ENCODE assay signal across 17 mouse cellular contexts in genomic region chr2:136854543-136855388, GRCm38 (mm10). TPM values are rescaled to one million over a fixed set of nuclear protein-coding genes. Genes with fewer than 3 reads are reported as not detected.
DNase-seq lines count a peak whose midpoint lies in the region; ATAC-seq lines count a peak whose summit lies in the region.
"Had no signal": no experiment of that assay in that cellular context is flagged by ENCODE, and none has a peak within 500 bp of the region (broad histone marks: within the 10 kb centered on the region; RNA-seq: fewer than 3 reads in every experiment).

No protein-coding gene starts in this region.

- H3K9me3 ChIP-seq in embryonic facial prominence, embryonic 14.5 days (ENCODE audit: control insufficient read depth, low read length), result no peaks in the 10 kb centered on the region
- no peaks in the 10 kb centered on the region for H3K9me3 ChIP-seq in hindbrain, embryonic 15.5 days
- no peaks in the 10 kb centered on the region for H3K9me3 ChIP-seq in heart, embryonic 11.5 days (replicated peaks; ENCODE audit: control insufficient read depth, low read length)
- H3K9me3 ChIP-seq in kidney, embryonic 14.5 days (ENCODE audit: control insufficient read depth, low read length), result no peaks in the 10 kb centered on the region
- H3K9me3 ChIP-seq: G1E; heart, embryonic 15.5 days; limb, embryonic 12.5 days; lung, embryonic 15.5 days; stomach, embryonic 15.5 days had no signal

- 26% methylated on average over 5 of the region's 5 CpGs for WGBS in embryonic facial prominence, embryonic 14.5 days
- WGBS in hindbrain, embryonic 15.5 days, result 12% methylated on average over 5 of the region's 5 CpGs
- WGBS in heart, embryonic 11.5 days (ENCODE audit: insufficient replicate concordance), result 49% methylated on average over 5 of the region's 5 CpGs
- 65% methylated on average over 5 of the region's 5 CpGs for WGBS in kidney, embryonic 14.5 days

- H3K27me3 ChIP-seq in embryonic facial prominence, embryonic 14.5 days (replicated peaks; ENCODE audit: control insufficient read depth, insufficient read depth, low read length), result no peaks in the 10 kb centered on the region
- H3K27me3 ChIP-seq in hindbrain, embryonic 15.5 days, result no peaks in the 10 kb centered on the region
- H3K27me3 ChIP-seq in heart, embryonic 11.5 days (ENCODE audit: control insufficient read depth, insufficient read depth, low read length), result no peaks in the 10 kb centered on the region
- no peaks in the 10 kb centered on the region for H3K27me3 ChIP-seq in kidney, embryonic 14.5 days (ENCODE audit: control insufficient read depth, insufficient read depth, low read length)
- H3K27me3 ChIP-seq: heart, embryonic 15.5 days; limb, embryonic 12.5 days; lung, embryonic 15.5 days; stomach, embryonic 15.5 days had no signal

- H3K36me3 ChIP-seq in embryonic facial prominence, embryonic 14.5 days (ENCODE audit: control insufficient read depth, insufficient read depth, low read length), result no peaks in the 10 kb centered on the region
- no peaks in the 10 kb centered on the region for H3K36me3 ChIP-seq in hindbrain, embryonic 15.5 days
- no peaks in the 10 kb centered on the region for H3K36me3 ChIP-seq in heart, embryonic 11.5 days (ENCODE audit: control insufficient read depth, insufficient read depth, low read length)
- no peaks in the 10 kb centered on the region for H3K36me3 ChIP-seq in kidney, embryonic 14.5 days (ENCODE audit: control insufficient read depth, insufficient read depth, low read length)
- H3K36me3 ChIP-seq: G1E; heart, embryonic 15.5 days; limb, embryonic 12.5 days; lung, embryonic 15.5 days; stomach, embryonic 15.5 days had no signal

- no peak for ATAC-seq in embryonic facial prominence, embryonic 14.5 days (ENCODE audit: low read depth)
- ATAC-seq in hindbrain, embryonic 15.5 days (ENCODE audit: low FRiP score, low read depth), result no peak
- no peak for ATAC-seq in monocyte, adult 5-6 weeks (replicated peaks; ENCODE audit: insufficient number of reproducible peaks, low FRiP score, low TSS enrichment, poor library complexity, severe bottlenecking)
- no peak for ATAC-seq in heart, embryonic 11.5 days (replicated peaks; ENCODE audit: insufficient number of reproducible peaks, low FRiP score, low TSS enrichment)
- no peak for ATAC-seq in kidney, embryonic 14.5 days (ENCODE audit: low FRiP score, low TSS enrichment)
- ATAC-seq: activated CD4-positive, CD25-positive, alpha-beta regulatory T cell, adult 4 months had no signal

- peaks cover 9% of the 10 kb centered on the region; the same call in 1 of the 2 replicates for H3K4me1 ChIP-seq in embryonic facial prominence, embryonic 14.5 days (ENCODE audit: control insufficient read depth, insufficient read depth, low read length)
- H3K4me1 ChIP-seq in hindbrain, embryonic 15.5 days (replicated peaks), result peaks cover 14% of the 10 kb centered on the region
- H3K4me1 ChIP-seq in heart, embryonic 11.5 days (ENCODE audit: control insufficient read depth, insufficient read depth, low read length), result no peaks in the 10 kb centered on the region
- no peaks in the 10 kb centered on the region for H3K4me1 ChIP-seq in kidney, embryonic 14.5 days (ENCODE audit: control insufficient read depth, insufficient read depth, low read length)
- H3K4me1 ChIP-seq: heart, embryonic 15.5 days; lung, embryonic 15.5 days; stomach, embryonic 15.5 days had no signal

- H3K27ac ChIP-seq in embryonic facial prominence, embryonic 14.5 days (replicated peaks; ENCODE audit: low read depth, low read length), result no peak overlapping the region
- H3K27ac ChIP-seq in hindbrain, embryonic 15.5 days (replicated peaks), result peak overlapping the region; percentile 45
- no peak overlapping the region for H3K27ac ChIP-seq in heart, embryonic 11.5 days (ENCODE audit: low read depth, low read length)
- H3K27ac ChIP-seq in kidney, embryonic 14.5 days (ENCODE audit: low read depth, low read length), result no peak overlapping the region
- H3K27ac ChIP-seq: gastrocnemius, adult 2 months; heart, embryonic 15.5 days; lung, embryonic 15.5 days; stomach, embryonic 15.5 days had no signal

- H3K4me3 ChIP-seq in embryonic facial prominence, embryonic 14.5 days (ENCODE audit: low read depth, low read length), result no peak overlapping the region
- H3K4me3 ChIP-seq in hindbrain, embryonic 15.5 days, result no peak overlapping the region
- no peak overlapping the region for H3K4me3 ChIP-seq in heart, embryonic 11.5 days (ENCODE audit: low read depth, low read length)
- H3K4me3 ChIP-seq in kidney, embryonic 14.5 days (ENCODE audit: low read length), result no peak overlapping the region
- H3K4me3 ChIP-seq: gastrocnemius, adult 2 months; heart, embryonic 15.5 days; limb, embryonic 12.5 days; lung, embryonic 15.5 days; stomach, embryonic 15.5 days had no signal

- DNase-seq in R1 (ENCODE audit: low read depth, low spot score), result peak; percentile 23
- peak; percentile 17 for DNase-seq in embryonic facial prominence, embryonic 14.5 days (ENCODE audit: low spot score)
- peak; percentile 13 for DNase-seq in neural tube, embryonic 10.5 days (ENCODE audit: extremely low spot score, low spot score)
- no peak for DNase-seq in spleen, adult 18-20 months
- DNase-seq: gastrocnemius, adult 2 months; kidney, adult 2 months had no signal

- H3K4me2 ChIP-seq in embryonic facial prominence, embryonic 14.5 days (ENCODE audit: low read depth, low read length), result no peak overlapping the region
- H3K4me2 ChIP-seq in hindbrain, embryonic 15.5 days, result peak overlapping the region; percentile 5; the same call in 1 of the 2 replicates
- H3K4me2 ChIP-seq in heart, embryonic 11.5 days, result no peak overlapping the region
- H3K4me2 ChIP-seq in kidney, embryonic 14.5 days (replicated peaks; ENCODE audit: low read depth, low read length), result no peak overlapping the region
- H3K4me2 ChIP-seq: heart, embryonic 15.5 days; limb, embryonic 12.5 days; lung, embryonic 15.5 days; stomach, embryonic 15.5 days had no signal

- no peak overlapping the region for H3K9ac ChIP-seq in embryonic facial prominence, embryonic 14.5 days (ENCODE audit: low read depth, low read length)
- H3K9ac ChIP-seq in hindbrain, embryonic 15.5 days, result no peak overlapping the region
- no peak overlapping the region for H3K9ac ChIP-seq in heart, embryonic 11.5 days (ENCODE audit: low read depth, low read length)
- H3K9ac ChIP-seq in kidney, embryonic 14.5 days (ENCODE audit: low read depth, low read length), result no peak overlapping the region
- H3K9ac ChIP-seq: heart, embryonic 15.5 days; limb, embryonic 12.5 days; lung, embryonic 15.5 days; stomach, embryonic 15.5 days had no signal

RNA-seq across cellular contexts. Expression of gene AL731706.2, which starts 30.7 kb away (rescaled TPM):
- polyA plus RNA-seq in embryonic facial prominence, embryonic 14.5 days (2014; fragmentation: Nextera tagmentation; extraction: Ambion mirVana), result 31.6 and 48.3 TPM in 2 replicates
- 34.1 and 36.1 TPM in 2 replicates for polyA plus RNA-seq in hindbrain, embryonic 15.5 days (2015; fragmentation: Nextera tagmentation; extraction: Ambion mirVana)
- total RNA-seq in monocyte, adult 5-6 weeks (2017), result 13.4 to 63.0 TPM in 2 of 3 replicates, not detected in the other
- polyA plus RNA-seq in heart, embryonic 11.5 days (2014; fragmentation: Nextera tagmentation; extraction: Ambion mirVana), result 19.3 and 51.3 TPM in 2 replicates
- polyA plus RNA-seq in kidney, embryonic 14.5 days (2014; fragmentation: Nextera tagmentation; extraction: Ambion mirVana), result 40.6 and 44.1 TPM in 2 replicates
- total RNA-seq: common myeloid progenitor, adult 5-6 weeks had no signal
- polyA plus RNA-seq: G1E; kidney, adult 2 months had no signal

RNA-seq across cellular contexts. Expression of gene Slx4ip, which starts 36.3 kb away (rescaled TPM):
- polyA plus RNA-seq in embryonic facial prominence, embryonic 14.5 days (2014; fragmentation: Nextera tagmentation; extraction: Ambion mirVana), result 6.1 and 6.9 TPM in 2 replicates
- polyA plus RNA-seq in hindbrain, embryonic 15.5 days (2015; fragmentation: Nextera tagmentation; extraction: Ambion mirVana), result 11.3 and 13.1 TPM in 2 replicates
- total RNA-seq in monocyte, adult 5-6 weeks (2017), result 1.5 to 5.4 TPM (median 4.8 TPM) in 3 replicates
- 4.6 and 5.9 TPM in 2 replicates for polyA plus RNA-seq in heart, embryonic 11.5 days (2014; fragmentation: Nextera tagmentation; extraction: Ambion mirVana)
- polyA plus RNA-seq in kidney, embryonic 14.5 days (2014; fragmentation: Nextera tagmentation; extraction: Ambion mirVana), result 6.8 and 7.8 TPM in 2 replicates

RNA-seq across cellular contexts. Expression of gene AL731706.1, which starts 36.4 kb away (rescaled TPM):
- polyA plus RNA-seq in embryonic facial prominence, embryonic 14.5 days (2014; fragmentation: Nextera tagmentation; extraction: Ambion mirVana), result 32.2 and 39.3 TPM in 2 replicates
- 21.9 and 22.3 TPM in 2 replicates for polyA plus RNA-seq in hindbrain, embryonic 15.5 days (2015; fragmentation: Nextera tagmentation; extraction: Ambion mirVana)
- total RNA-seq in monocyte, adult 5-6 weeks (2017), result 0.75 to 13.1 TPM (median 5.0 TPM) in 3 replicates
- polyA plus RNA-seq in heart, embryonic 11.5 days (2014; fragmentation: Nextera tagmentation; extraction: Ambion mirVana), result 44.0 and 45.4 TPM in 2 replicates
- 32.0 and 43.5 TPM in 2 replicates for polyA plus RNA-seq in kidney, embryonic 14.5 days (2014; fragmentation: Nextera tagmentation; extraction: Ambion mirVana)

RNA-seq across cellular contexts. Expression of gene Mkks, which starts 36.4 kb away (rescaled TPM):
- 12.3 and 13.8 TPM in 2 replicates for polyA plus RNA-seq in embryonic facial prominence, embryonic 14.5 days (2014; fragmentation: Nextera tagmentation; extraction: Ambion mirVana)
- polyA plus RNA-seq in hindbrain, embryonic 15.5 days (2015; fragmentation: Nextera tagmentation; extraction: Ambion mirVana), result 12.4 and 13.2 TPM in 2 replicates
- 7.8 to 10.7 TPM (median 8.8 TPM) in 3 replicates for total RNA-seq in monocyte, adult 5-6 weeks (2017)
- polyA plus RNA-seq in heart, embryonic 11.5 days (2014; fragmentation: Nextera tagmentation; extraction: Ambion mirVana), result 17.6 and 20.8 TPM in 2 replicates
- polyA plus RNA-seq in kidney, embryonic 14.5 days (2014; fragmentation: Nextera tagmentation; extraction: Ambion mirVana), result 18.0 and 20.7 TPM in 2 replicates

Comparison
In these comparisons a context has a peak if more than half of its experiments do, and no peak if none do; other contexts are left out.
1. DNase-seq: peak in R1 (single experiment), embryonic facial prominence, embryonic 14.5 days (single experiment) and neural tube, embryonic 10.5 days (single experiment); none in spleen, adult 18-20 months (0 of 2).